22 mouse cellular contexts compared by ENCODE assay signal in genomic region chr1:139291593-139291992, GRCm38 (mm10).
DNase-seq lines count a peak whose midpoint lies in the region; ATAC-seq and TF ChIP-seq lines count a peak whose summit lies in the region.
"Had no signal": no experiment of that assay in that cellular context is flagged by ENCODE, and none has a peak within 500 bp of the region (broad histone marks: within the 10 kb centered on the region; RNA-seq: fewer than 3 reads in every experiment).

No protein-coding gene starts in this region.

- TF ChIP-seq CTCF in hindbrain, postnatal 0 days (IDR thresholded peaks at IDR 0.05; ENCODE audit: low read depth) = no peak

- no peak overlapping the region for H3K4me2 ChIP-seq in hindbrain, postnatal 0 days (ENCODE audit: low read depth, low read length)
- no peak overlapping the region for H3K4me2 ChIP-seq in hindbrain, embryonic 14.5 days (replicated peaks)
- no peak overlapping the region for H3K4me2 ChIP-seq in midbrain, embryonic 13.5 days (replicated peaks)
- H3K4me2 ChIP-seq: embryonic facial prominence, embryonic 15.5 days; stomach, embryonic 15.5 days had no signal

- no peak overlapping the region for H3K9ac ChIP-seq in hindbrain, postnatal 0 days (replicated peaks; ENCODE audit: low read length)
- H3K9ac ChIP-seq in hindbrain, embryonic 14.5 days = no peak overlapping the region
- H3K9ac ChIP-seq in midbrain, embryonic 13.5 days (replicated peaks) = no peak overlapping the region
- H3K9ac ChIP-seq: embryonic facial prominence, embryonic 15.5 days; liver, postnatal 0 days; stomach, embryonic 15.5 days had no signal

- no peaks in the 10 kb centered on the region for H3K9me3 ChIP-seq in hindbrain, postnatal 0 days (ENCODE audit: low read length)
- no peaks in the 10 kb centered on the region for H3K9me3 ChIP-seq in hindbrain, embryonic 14.5 days (ENCODE audit: control insufficient read depth, low read length)
- no peaks in the 10 kb centered on the region for H3K9me3 ChIP-seq in midbrain, embryonic 13.5 days
- H3K9me3 ChIP-seq: embryonic facial prominence, embryonic 15.5 days; limb, embryonic 10.5 days; stomach, embryonic 15.5 days had no signal

- no peak for ATAC-seq in hindbrain, postnatal 0 days
- no peak for ATAC-seq in hindbrain, embryonic 14.5 days (ENCODE audit: low FRiP score)
- 0 out of 2 replicates have a peak, but pooled peaks have one; percentile 30 for ATAC-seq in midbrain, embryonic 13.5 days
- ATAC-seq: liver, postnatal 0 days had no signal

- 18% methylated on average over 1 of the region's 1 CpGs for WGBS in hindbrain, postnatal 0 days
- WGBS in hindbrain, embryonic 14.5 days = 20% methylated on average over 1 of the region's 1 CpGs
- WGBS in midbrain, embryonic 13.5 days = 4% methylated on average over 1 of the region's 1 CpGs

- intact Hi-C loops in gastrocnemius, postnatal 14 days (cut with DNase I; ENCODE audit: low total_unique reads) = no loop called here

- H3K4me3 ChIP-seq in hindbrain, postnatal 0 days (ENCODE audit: low read length) = no peak overlapping the region
- H3K4me3 ChIP-seq in hindbrain, embryonic 14.5 days (replicated peaks; ENCODE audit: low read length) = no peak overlapping the region
- H3K4me3 ChIP-seq in midbrain, embryonic 13.5 days (replicated peaks) = no peak overlapping the region
- H3K4me3 ChIP-seq: embryonic facial prominence, embryonic 15.5 days; gastrocnemius, adult 2 months; limb, embryonic 10.5 days; myocyte; stomach, embryonic 15.5 days had no signal

- no peaks in the 10 kb centered on the region for H3K36me3 ChIP-seq in hindbrain, postnatal 0 days (ENCODE audit: insufficient read depth, low read length)
- no peaks in the 10 kb centered on the region for H3K36me3 ChIP-seq in hindbrain, embryonic 14.5 days (replicated peaks; ENCODE audit: control insufficient read depth, insufficient read depth)
- no peaks in the 10 kb centered on the region for H3K36me3 ChIP-seq in midbrain, embryonic 13.5 days
- H3K36me3 ChIP-seq: embryonic facial prominence, embryonic 15.5 days; limb, embryonic 10.5 days; stomach, embryonic 15.5 days had no signal

- no peaks in the 10 kb centered on the region for H3K27me3 ChIP-seq in hindbrain, postnatal 0 days (ENCODE audit: insufficient read depth, low read length)
- H3K27me3 ChIP-seq in hindbrain, embryonic 14.5 days (ENCODE audit: control insufficient read depth, insufficient read depth, low read length) = no peaks in the 10 kb centered on the region
- no peaks in the 10 kb centered on the region for H3K27me3 ChIP-seq in midbrain, embryonic 13.5 days
- H3K27me3 ChIP-seq: embryonic facial prominence, embryonic 15.5 days; stomach, embryonic 15.5 days had no signal

- H3K4me1 ChIP-seq in hindbrain, postnatal 0 days (ENCODE audit: insufficient read depth, low read length) = no peaks in the 10 kb centered on the region
- no peaks in the 10 kb centered on the region for H3K4me1 ChIP-seq in hindbrain, embryonic 14.5 days (replicated peaks; ENCODE audit: control insufficient read depth, insufficient read depth, low read length)
- H3K4me1 ChIP-seq in midbrain, embryonic 13.5 days (replicated peaks) = peaks cover 7% of the 10 kb centered on the region
- H3K4me1 ChIP-seq: embryonic facial prominence, embryonic 15.5 days; limb, embryonic 10.5 days; stomach, embryonic 15.5 days had no signal

- peak; percentile 29 for DNase-seq in hindbrain, postnatal 0 days (ENCODE audit: low spot score)
- DNase-seq in hindbrain, embryonic 14.5 days (ENCODE audit: low spot score) = no peak
- peak; percentile 15 for DNase-seq in embryo, embryonic 9.5 days (ENCODE audit: extremely low spot score)
- peak; percentile 58 for DNase-seq in retina, embryonic 14.5 days (ENCODE audit: low spot score)
- no peak for DNase-seq in gastrocnemius, postnatal 14 days
- no peak for DNase-seq in frontal cortex, postnatal 25 days (ENCODE audit: low spot score in 2 of 2)
- DNase-seq: cerebellum, adult 9-11 months; gastrocnemius, adult 2 months; heart, adult 18-20 months; heart, postnatal 4 days; kidney, adult 9 months; kidney, postnatal 25 days; liver, postnatal 0 days; lung, postnatal 10 days; right cerebral cortex, postnatal 25 days; thymus, adult 18-20 months; thymus, postnatal 4 days had no signal

- no peak overlapping the region for H3K27ac ChIP-seq in hindbrain, postnatal 0 days
- H3K27ac ChIP-seq in hindbrain, embryonic 14.5 days = no peak overlapping the region
- no peak overlapping the region for H3K27ac ChIP-seq in midbrain, embryonic 13.5 days
- H3K27ac ChIP-seq: embryonic facial prominence, embryonic 15.5 days; gastrocnemius, adult 2 months; limb, embryonic 10.5 days; stomach, embryonic 15.5 days had no signal

Comparison
In these comparisons a context has a peak if more than half of its experiments do, and no peak if none do; other contexts are left out.
1. DNase-seq: peak in hindbrain, postnatal 0 days (single experiment), embryo, embryonic 9.5 days (single experiment) and retina, embryonic 14.5 days (single experiment); none in hindbrain, embryonic 14.5 days (single experiment), gastrocnemius, postnatal 14 days (single experiment) and frontal cortex, postnatal 25 days (0 of 2).